Mouse (Mus musculus) liver, embryonic 13.5 days (tissue): Measurements from ENCODE around the gene Esp23. TPM values are rescaled to one million over a fixed set of nuclear protein-coding genes. Genes with fewer than 3 reads are reported as not detected.
"Not testable (repeated sequence)": the region's sequence is repeated elsewhere in the genome, so short reads cannot be mapped to it uniquely, and the experiment has no call there.

Experiments
- ATAC-seq: fragments of 200-750 bp; cut with Nextera tagmentation; 2 replicates; pipeline ENCODE4 v1.8.0; 2017; ENCODE audit warnings: low read depth, mild to moderate bottlenecking, moderate number of reproducible peaks, moderate library complexity
- DNase-seq: peaks from one replicate; pipeline ENCODE4 v3.0.0; 2022
- H3K27ac ChIP-seq: fragments of 300-500 bp; sonication (generic); 2 replicates; pipeline ENCODE4 v1.5.1; 2015; ENCODE audit warnings: moderate library complexity, mild to moderate bottlenecking, inconsistent platforms
- H3K27me3 ChIP-seq: fragments of 300-500 bp; sonication (generic); 2 replicates; pipeline ENCODE4 v1.6.1; 2015; ENCODE audit warnings: mild to moderate bottlenecking, inconsistent platforms
- H3K36me3 ChIP-seq: fragments of 300-500 bp; sonication (generic); 2 replicates; pipeline ENCODE4 v1.6.1; 2015; ENCODE audit warnings: mild to moderate bottlenecking, inconsistent platforms
- H3K4me1 ChIP-seq: fragments of 300-500 bp; sonication (generic); replicated peaks from 2 replicates; pipeline ENCODE4 v1.6.1; 2015; ENCODE audit warnings: inconsistent platforms
- H3K4me2 ChIP-seq: fragments of 300-500 bp; sonication (generic); 2 replicates; pipeline ENCODE4 v1.6.1; 2015; ENCODE audit warnings: inconsistent platforms, mild to moderate bottlenecking, moderate library complexity
- H3K4me3 ChIP-seq: fragments of 300-500 bp; sonication (generic); replicated peaks from 2 replicates; pipeline ENCODE4 v1.5.1; 2015; ENCODE audit warnings: mild to moderate bottlenecking, inconsistent platforms
- H3K9ac ChIP-seq: fragments of 300-500 bp; sonication (generic); 2 replicates; pipeline ENCODE4 v1.6.1; 2015; ENCODE audit warnings: mild to moderate bottlenecking, inconsistent platforms
- H3K9me3 ChIP-seq: fragments of 300-500 bp; sonication (generic); replicated peaks from 2 replicates; pipeline ENCODE4 v1.6.1; 2016; ENCODE audit warnings: inconsistent platforms
- WGBS: fragments of 180-500 bp; shearing (Covaris S2); methylation state at CpG from one replicate; pipeline ENCODE4 v1.1.7; 2015; ENCODE audit not compliant: insufficient replicate concordance; 5-methylcytosine and 5-hydroxymethylcytosine counted together
- polyA plus RNA-seq: library from polyadenylated mRNA; unstranded; fragments of >200 nt; fragmentation: Nextera tagmentation; extraction: Ambion mirVana; gene quantifications from 2 replicates; pipeline ENCODE4 v1.2.1, GENCODE M21; 2015

The Esp23 gene
- polyA plus RNA-seq = not detected in 2 replicates

DNA sequence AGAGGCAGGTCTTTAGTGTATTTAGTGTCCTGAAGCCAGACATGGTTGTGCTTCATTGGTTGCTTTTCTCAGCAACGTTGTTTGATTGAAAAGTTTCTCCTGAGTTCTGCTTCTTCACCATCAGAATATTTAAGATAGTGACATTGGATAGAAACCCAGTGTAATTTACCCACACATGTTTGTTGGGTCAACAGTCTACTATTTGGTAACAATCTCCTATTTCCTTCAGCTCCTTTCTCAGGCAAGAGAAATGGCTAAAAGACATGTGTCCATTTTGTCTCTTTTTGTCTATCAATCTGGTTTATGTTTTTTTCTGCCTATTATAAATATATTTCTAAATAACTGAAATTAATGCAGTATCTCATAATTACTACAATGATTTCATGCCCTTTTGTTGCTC is at the start of gene Esp23:
Gene Esp23 (minus strand): TSS at position 101 of the 400 bp plus-strand sequence.
- Histone ChIP-seq H3K27ac (no peak within 1 kb of the TSS), H3K4me1 (no peaks in the 10 kb centered on the region), H3K4me3 (no peak within 1 kb of the TSS), H3K27me3 (no peaks in the 10 kb centered on the region), H3K36me3 (no peaks in the 10 kb centered on the region), H3K9ac (no peak within 1 kb of the TSS), H3K9me3 (peaks cover 4% of the 10 kb centered on the region; the same call in 1 of the 2 replicates), H3K4me2 (no peak within 1 kb of the TSS)
- no peak for ATAC-seq
- WGBS = 23% methylated on average over 1 of the region's 1 CpGs
- no peak for DNase-seq

DNA sequence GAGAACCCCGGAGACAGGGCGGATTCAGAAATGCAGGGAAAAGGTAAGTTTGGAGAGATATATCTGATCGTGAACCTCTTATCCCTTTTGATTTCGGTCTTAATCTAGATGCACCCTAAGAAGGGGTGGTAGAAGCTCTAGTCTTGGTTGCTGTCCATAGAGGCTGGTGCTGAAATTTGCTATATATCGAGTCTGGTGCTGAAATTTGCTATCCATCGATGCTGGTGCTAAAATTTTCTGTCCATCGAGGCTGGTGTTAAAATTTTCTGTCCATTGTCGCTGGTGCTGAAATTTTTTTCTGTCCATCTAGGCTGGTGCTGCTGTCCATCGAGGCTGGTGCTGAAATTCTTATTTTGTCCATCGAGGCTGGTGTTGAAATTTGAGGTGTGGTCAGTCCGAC is 30.3 kb upstream of the Esp23 start:
- not testable (repeated sequence) for ATAC-seq, H3K9me3 ChIP-seq, H3K27me3 ChIP-seq, H3K9ac ChIP-seq, H3K4me1 ChIP-seq, H3K27ac ChIP-seq, H3K4me3 ChIP-seq, H3K36me3 ChIP-seq, H3K4me2 ChIP-seq, DNase-seq
- WGBS = 60% methylated on average over 11 of the region's 11 CpGs

GRCm38 (mm10) chr17:39095034-39095433 is 18.2 kb upstream of the Esp23 start, which contains the start of gene Esp22:
Gene Esp22 (plus strand): TSS chr17:39095334.
- Histone ChIP-seq H3K27me3 (no peaks in the 10 kb centered on the region), H3K36me3 (no peaks in the 10 kb centered on the region), H3K4me3 (no peak within 1 kb of the TSS), H3K9me3 (no peaks in the 10 kb centered on the region), H3K4me1 (no peaks in the 10 kb centered on the region), H3K4me2 (no peak within 1 kb of the TSS), H3K27ac (no peak within 1 kb of the TSS), H3K9ac (no peak within 1 kb of the TSS)
- 77% methylated on average over 1 of the region's 1 CpGs for WGBS
- DNase-seq (no peak), ATAC-seq (no peak)

DNA sequence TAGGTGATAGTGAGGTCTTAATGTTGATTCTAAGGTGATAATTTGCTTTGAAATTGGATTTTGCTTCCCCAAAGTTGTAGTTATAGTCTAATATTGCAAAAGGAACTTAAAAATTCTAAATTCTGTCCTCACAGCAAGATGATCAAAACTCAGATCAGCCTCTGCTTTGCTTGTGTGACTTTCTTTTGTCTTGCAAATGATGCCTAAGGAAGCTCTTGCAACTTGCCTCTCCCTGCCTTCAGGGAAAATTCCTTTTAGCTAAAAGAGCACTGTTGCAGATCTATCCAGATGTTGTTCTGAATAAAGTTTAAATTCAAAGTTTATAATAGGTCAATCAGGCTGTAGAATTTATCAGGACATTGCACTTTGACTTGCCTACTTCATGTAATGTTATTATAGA is 13.2 kb downstream of the Esp23 start:
- no peak for DNase-seq

DNA sequence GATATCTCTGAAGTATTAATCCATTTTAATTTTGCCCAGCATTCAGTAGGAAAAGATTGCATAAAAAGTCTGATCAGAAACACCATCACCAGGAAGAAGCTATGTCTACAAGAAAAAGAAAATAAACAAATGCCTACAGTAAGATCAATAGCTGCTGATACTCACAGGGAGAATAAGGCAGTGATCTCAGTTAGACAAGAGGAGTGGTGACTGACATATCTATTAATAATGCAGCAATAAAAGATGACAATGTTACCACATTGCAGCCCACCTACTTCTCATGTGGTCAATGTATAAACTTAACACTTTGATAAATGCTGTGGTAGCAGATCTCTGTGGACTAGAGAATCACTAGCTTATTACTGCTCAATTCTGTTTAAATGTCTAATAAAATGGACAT is 33.6 kb downstream of the Esp23 start, which contains the start of gene Gm21903:
Gene Gm21903 (minus strand): TSS at position 101 of the 400 bp plus-strand sequence.
- Histone ChIP-seq H3K4me1 (no peaks in the 10 kb centered on the region), H3K9ac (no peak within 1 kb of the TSS), H3K4me2 (no peak within 1 kb of the TSS), H3K36me3 (no peaks in the 10 kb centered on the region), H3K9me3 (no peaks in the 10 kb centered on the region), H3K27me3 (no peaks in the 10 kb centered on the region), H3K4me3 (no peak within 1 kb of the TSS), H3K27ac (no peak within 1 kb of the TSS)
- no peak for DNase-seq
- ATAC-seq = no peak

More for the DNA sequence above, 13.2 kb downstream of the Esp23 start:
- H3K4me1 ChIP-seq = no peaks in the 10 kb centered on the region
- no peaks in the 10 kb centered on the region for H3K36me3 ChIP-seq
- H3K4me3 ChIP-seq = no peak overlapping the region
- H3K9me3 ChIP-seq = 0 out of 2 replicates have a peak, but pooled peaks cover 7% of the 10 kb centered on the region
- no peak overlapping the region for H3K4me2 ChIP-seq
- no peak overlapping the region for H3K27ac ChIP-seq
- H3K9ac ChIP-seq = no peak overlapping the region
- H3K27me3 ChIP-seq = no peaks in the 10 kb centered on the region
- ATAC-seq = no peak

DNA sequence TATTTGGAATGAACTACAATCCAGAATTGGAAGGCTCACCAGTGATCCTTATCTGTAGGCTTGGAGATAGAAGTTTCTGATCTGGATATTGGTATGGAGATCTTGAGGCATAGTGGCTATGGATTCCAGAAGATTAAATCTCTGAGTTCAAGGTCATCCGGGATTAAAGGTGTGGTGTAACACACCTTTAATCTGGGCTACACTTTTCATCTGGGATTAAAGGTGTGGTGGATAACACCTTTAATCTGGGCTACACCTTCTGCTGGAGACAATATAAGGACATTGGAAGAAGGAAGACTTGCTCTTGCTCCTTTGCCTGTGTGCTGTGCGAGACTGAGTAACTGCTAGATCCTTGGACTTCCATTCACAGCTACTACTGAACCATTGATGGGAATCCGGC is 40.4 kb downstream of the Esp23 start, which contains the start of gene Esp24:
Gene Esp24 (plus strand): TSS at position 301 of the 400 bp plus-strand sequence.
- not testable (repeated sequence) for H3K4me2 ChIP-seq, ATAC-seq, H3K27me3 ChIP-seq, H3K27ac ChIP-seq, H3K9me3 ChIP-seq, DNase-seq, H3K36me3 ChIP-seq, H3K4me1 ChIP-seq, H3K9ac ChIP-seq, H3K4me3 ChIP-seq
- 72% methylated on average over 3 of the region's 3 CpGs for WGBS

Other genes with a start within 250 kb of the Esp23 start
- not detected in 2 replicates for gene Esp24, start 40.3 kb downstream of the Esp23 start, polyA plus RNA-seq
- gene Gm21903, start 33.7 kb downstream of the Esp23 start, polyA plus RNA-seq = not detected in 2 replicates
- gene Esp22, start 18.3 kb upstream of the Esp23 start, polyA plus RNA-seq = not detected in 2 replicates